Mouse (Mus musculus) B cell, adult 67 days (primary cell): ENCODE measurements around the gene Rhox3a2. TPM values are rescaled to one million over a fixed set of nuclear protein-coding genes. Genes with fewer than 3 reads are reported as not detected.

Experiments
- total RNA-seq, 2 experiments: library from RNA; stranded (reverse); gene quantifications; 4 replicates each; pipeline ENCODE4 v1.2.4; 2023

Gene Rhox3a2
- total RNA-seq, result not detected

DNA sequence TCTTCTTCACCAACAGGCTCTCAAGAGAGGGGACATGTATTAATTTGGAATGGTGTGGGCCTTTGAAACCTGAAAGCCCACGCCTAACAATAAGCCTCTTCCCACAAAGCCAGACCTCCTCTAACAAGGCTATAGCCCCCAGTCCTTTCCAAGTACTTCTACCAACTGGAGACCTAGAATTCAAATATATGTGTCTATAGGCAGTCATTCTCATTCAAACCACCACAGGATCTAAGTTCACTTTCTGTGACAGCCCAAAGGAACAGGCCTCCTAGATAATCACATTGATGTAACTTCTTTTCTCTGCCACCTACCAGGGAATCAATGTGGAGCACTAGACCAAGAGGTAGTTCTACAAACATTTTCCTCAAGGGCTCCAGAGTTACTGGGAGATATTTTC, at the start of gene Rhox3a2:
Gene Rhox3a2, plus strand, starts transcription at position 301 of the 400 bp plus-strand sequence.

GRCm38 (mm10) chrX:37390548-37390947, 10.7 kb downstream of the Rhox3a2 start, which contains the start of gene Rhox4a2:
Rhox4a2 (plus strand) TSS chrX:37390848.

GRCm38 (mm10) chrX:37411767-37412166, 31.9 kb downstream of the Rhox3a2 start, which contains the start of gene Rhox2b:
Rhox2b (plus strand) TSS chrX:37412067.

DNA sequence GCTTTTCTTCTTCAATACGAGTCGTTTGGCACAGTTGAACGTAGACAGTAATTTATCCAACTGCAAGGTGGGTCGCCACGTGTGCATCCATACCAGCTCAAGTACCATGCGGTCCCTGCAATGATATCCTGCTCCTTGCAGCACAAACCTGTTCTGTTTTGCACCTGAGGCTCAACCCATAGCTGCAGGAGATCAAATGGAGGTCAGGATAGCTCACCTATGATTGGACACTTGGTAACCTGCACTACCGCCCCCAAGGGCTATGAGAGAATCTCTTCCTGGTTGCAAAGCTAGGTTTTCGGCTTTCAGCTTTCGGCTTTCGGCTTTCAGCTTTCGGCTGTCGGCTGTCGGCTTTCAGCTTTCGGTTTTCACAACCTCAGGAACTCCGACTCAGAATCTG, 52.4 kb downstream of the Rhox3a2 start, which contains the start of gene Rhox4b:
Gene Rhox4b, plus strand, starts transcription at position 301 of the 400 bp plus-strand sequence.

Other genes with a start within 250 kb of the Rhox3a2 start
- not detected for gene Akap14, start 211.2 kb upstream of the Rhox3a2 start, total RNA-seq
- 10 to 100 TPM; 83.4 to 91.6 TPM for gene Ndufa1, start 188.9 kb upstream of the Rhox3a2 start, total RNA-seq
- gene Rnf113a1, start 188.8 kb upstream of the Rhox3a2 start, total RNA-seq, result 1 to 10 TPM; 1.5 to 2.2 TPM
- not detected for gene Gm9, start 169.0 kb upstream of the Rhox3a2 start, total RNA-seq
- gene Rhox1, start 157.8 kb upstream of the Rhox3a2 start, total RNA-seq, result not detected
- not detected for gene Rhox2a, start 135.1 kb upstream of the Rhox3a2 start, total RNA-seq
- not detected for gene Rhox3a, start 130.1 kb upstream of the Rhox3a2 start, total RNA-seq
- gene Rhox4a, start 114.7 kb upstream of the Rhox3a2 start, total RNA-seq, result not detected
- not detected for gene Rhox4a2, start 10.8 kb downstream of the Rhox3a2 start, total RNA-seq
- gene Rhox2b, start 32.0 kb downstream of the Rhox3a2 start, total RNA-seq, result not detected
- not detected for gene Rhox4b, start 52.5 kb downstream of the Rhox3a2 start, total RNA-seq
- not detected for gene Rhox2c, start 73.7 kb downstream of the Rhox3a2 start, total RNA-seq
- gene Rhox3c, start 78.6 kb downstream of the Rhox3a2 start, total RNA-seq, result not detected
- gene Rhox4c, start 100.3 kb downstream of the Rhox3a2 start, total RNA-seq, result not detected
- not detected for gene Rhox2d, start 113.4 kb downstream of the Rhox3a2 start, total RNA-seq
- not detected for gene Rhox4d, start 134.3 kb downstream of the Rhox3a2 start, total RNA-seq
- not detected for gene Rhox2e, start 150.4 kb downstream of the Rhox3a2 start, total RNA-seq
- gene Rhox3e, start 162.0 kb downstream of the Rhox3a2 start, total RNA-seq, result not detected
- not detected for gene Rhox4e, start 177.4 kb downstream of the Rhox3a2 start, total RNA-seq
- not detected for gene Rhox2f, start 191.4 kb downstream of the Rhox3a2 start, total RNA-seq
- gene Rhox3f, start 201.0 kb downstream of the Rhox3a2 start, total RNA-seq, result not detected
- not detected for gene Rhox4f, start 227.7 kb downstream of the Rhox3a2 start, total RNA-seq
- not detected for gene Rhox3g, start 248.6 kb downstream of the Rhox3a2 start, total RNA-seq